Mouse (Mus musculus) E14TG2a.4 (cell line): ENCODE results near the gene Tm6sf1.

Source experiments
- H3K27me3 ChIP-seq: 2 replicates; pipeline ENCODE4 v1.6.1; 2014; ENCODE audit warnings: low read length, control low read depth; ENCODE audit not compliant: insufficient read depth
- H3K36me3 ChIP-seq: 2 replicates; pipeline ENCODE4 v1.6.1; 2014; ENCODE audit warnings: low read length, control low read depth; ENCODE audit not compliant: insufficient read depth
- H3K4me1 ChIP-seq: replicated peaks from 2 replicates; pipeline ENCODE4 v1.6.1; 2014; ENCODE audit warnings: low read depth, low read length, control low read depth
- H3K4me3 ChIP-seq: replicated peaks from 2 replicates; pipeline ENCODE4 v1.5.1; 2014; ENCODE audit warnings: mild to moderate bottlenecking, low read length
- H3K9me3 ChIP-seq: 2 replicates; pipeline ENCODE4 v1.6.1; 2014; ENCODE audit warnings: low read length, control low read depth
- CTCF ChIP-seq: conservative IDR thresholded peaks from 2 replicates; pipeline ENCODE4 v1.5.1; 2014; ENCODE audit warnings: low read length
- NANOG ChIP-seq: IDR thresholded peaks from 2 replicates; pipeline ENCODE4 v1.6.1; 2014; ENCODE audit warnings: borderline replicate concordance, low read length, mixed read lengths
- POU5F1 ChIP-seq: IDR thresholded peaks from 2 replicates; pipeline ENCODE4 v1.6.1; 2014; ENCODE audit warnings: low read length, borderline replicate concordance

Tm6sf1 gene

DNA sequence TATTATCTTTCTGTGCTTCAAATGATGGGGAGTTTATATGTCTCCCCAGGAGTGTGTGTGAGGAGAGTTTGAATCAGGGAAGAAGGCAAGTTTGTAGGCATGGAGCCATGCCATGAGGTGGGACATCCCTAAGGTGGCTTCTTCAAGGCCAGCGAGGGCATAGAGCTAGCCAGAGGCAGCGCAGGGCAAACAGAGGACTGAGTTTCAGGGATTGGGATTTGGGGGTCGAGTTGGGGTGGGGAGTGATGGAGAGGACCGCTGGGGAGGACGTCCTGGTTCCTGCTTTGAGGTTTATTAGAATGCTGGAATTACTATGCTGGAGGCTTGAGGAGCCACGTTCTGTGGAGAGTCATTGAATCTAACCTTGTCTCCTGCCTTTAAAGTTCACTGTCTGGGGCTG is 7.1 kb downstream of the Tm6sf1 start:
- Histone ChIP-seq H3K4me1 (peaks cover 46% of the 10 kb centered on the region), H3K27me3 (peaks cover 44% of the 10 kb centered on the region), H3K9me3 (no peaks in the 10 kb centered on the region), H3K36me3 (no peaks in the 10 kb centered on the region), H3K4me3 (no peak overlapping the region)
- TF ChIP-seq NANOG (no peak), CTCF (no peak)

DNA sequence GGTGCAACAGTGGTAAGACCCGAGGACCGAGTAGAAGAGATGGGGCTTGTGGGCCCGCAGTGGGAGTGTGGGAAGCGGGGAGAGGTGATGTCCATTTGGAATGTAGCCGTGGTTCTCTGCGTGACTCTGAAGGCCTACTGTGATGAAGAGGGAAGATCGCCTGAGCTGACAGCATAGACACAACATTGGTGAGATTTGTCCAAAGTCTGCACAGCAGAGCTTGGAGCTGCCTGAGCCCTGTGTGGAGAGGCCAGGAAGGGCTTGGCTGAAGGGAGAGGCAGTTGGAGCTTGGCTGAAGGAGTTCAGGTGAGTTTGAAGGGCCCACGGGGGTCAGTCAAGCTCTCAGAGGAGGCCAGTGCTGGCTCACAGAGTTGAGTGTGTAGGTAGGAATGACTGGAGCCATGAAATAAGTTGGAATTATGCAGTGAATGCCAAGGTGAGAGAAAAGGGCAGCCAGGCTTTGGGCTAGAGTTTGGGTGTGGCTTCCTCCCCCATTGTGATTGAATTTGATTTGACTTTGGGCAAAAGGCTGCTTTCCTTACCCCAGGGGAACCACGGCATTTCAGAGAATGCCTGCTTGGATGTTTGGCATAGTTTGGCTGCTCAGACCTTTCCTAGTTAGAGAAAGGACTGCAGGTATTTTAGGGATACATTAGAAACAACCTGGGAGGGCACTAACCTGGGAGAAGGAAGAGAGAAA is 8.6 kb downstream of the Tm6sf1 start:
- Histone ChIP-seq H3K9me3 (no peaks in the 10 kb centered on the region), H3K36me3 (no peaks in the 10 kb centered on the region), H3K4me3 (peak overlapping the region; percentile 39), H3K27me3 (peaks cover 29% of the 10 kb centered on the region), H3K4me1 (peaks cover 54% of the 10 kb centered on the region)
- no peak for TF ChIP-seq POU5F1
- no peak for TF ChIP-seq CTCF
- TF ChIP-seq NANOG: no peak

DNA sequence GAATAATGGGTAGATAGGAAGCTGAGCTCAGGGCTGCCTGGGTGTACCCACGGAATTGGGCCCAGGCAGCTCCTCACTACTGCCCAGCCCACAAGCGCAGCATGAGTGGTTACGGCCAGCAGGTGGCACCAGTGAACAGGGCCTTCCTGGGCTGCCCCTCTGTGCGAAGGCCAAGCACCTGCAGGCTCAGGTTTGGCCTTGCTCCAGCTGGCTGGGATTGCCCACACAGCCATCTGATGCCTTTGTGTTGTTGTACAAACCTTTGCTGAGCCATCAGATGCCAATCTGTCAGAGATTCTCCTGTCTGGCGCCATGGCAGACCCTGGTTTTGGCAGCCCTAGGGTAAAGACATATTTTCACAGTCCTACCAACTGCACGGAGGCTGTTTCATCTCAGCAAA is 9.4 kb downstream of the Tm6sf1 start:
- H3K9me3 ChIP-seq: no peaks in the 10 kb centered on the region
- TF ChIP-seq CTCF (peak; percentile 78), NANOG (no peak)

DNA sequence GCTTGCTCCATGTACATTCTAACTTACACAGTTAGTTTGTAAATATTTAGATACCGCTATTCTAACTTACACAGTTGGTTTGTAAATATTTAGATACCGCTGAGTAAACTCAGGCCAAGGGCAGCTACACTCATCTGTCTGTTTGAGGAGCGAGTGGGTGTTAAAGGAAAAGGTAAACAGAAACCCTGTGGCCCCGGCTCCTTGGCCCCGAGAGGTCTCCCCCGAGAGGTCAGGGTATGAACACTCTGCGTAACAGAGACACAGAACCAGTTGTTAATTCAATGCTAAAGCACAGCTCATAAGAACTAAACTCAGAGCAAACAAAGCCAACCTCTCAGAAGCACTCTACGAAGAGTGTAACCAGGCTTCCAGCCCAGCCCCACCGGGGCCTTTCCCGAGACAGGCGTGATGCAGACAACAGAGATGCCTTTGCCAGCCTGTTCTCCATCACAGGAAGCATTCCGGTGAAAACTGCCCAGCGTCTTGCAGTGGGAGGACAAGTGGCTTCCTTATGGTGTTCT is 13.8 kb downstream of the Tm6sf1 start:
- peaks cover 11% of the 10 kb centered on the region for H3K27me3 ChIP-seq
- no peaks in the 10 kb centered on the region for H3K36me3 ChIP-seq
- no peak overlapping the region for H3K4me3 ChIP-seq
- H3K4me1 ChIP-seq: peaks cover 32% of the 10 kb centered on the region
- H3K9me3 ChIP-seq: no peaks in the 10 kb centered on the region
- no peak for TF ChIP-seq NANOG
- no peak for TF ChIP-seq CTCF
- TF ChIP-seq POU5F1: no peak

More for the DNA sequence above, 9.4 kb downstream of the Tm6sf1 start:
- H3K27me3 ChIP-seq: peaks cover 22% of the 10 kb centered on the region
- peaks cover 54% of the 10 kb centered on the region for H3K4me1 ChIP-seq
- peak overlapping the region; percentile 39; the same call in 1 of the 2 replicates for H3K4me3 ChIP-seq
- H3K36me3 ChIP-seq: no peaks in the 10 kb centered on the region

DNA sequence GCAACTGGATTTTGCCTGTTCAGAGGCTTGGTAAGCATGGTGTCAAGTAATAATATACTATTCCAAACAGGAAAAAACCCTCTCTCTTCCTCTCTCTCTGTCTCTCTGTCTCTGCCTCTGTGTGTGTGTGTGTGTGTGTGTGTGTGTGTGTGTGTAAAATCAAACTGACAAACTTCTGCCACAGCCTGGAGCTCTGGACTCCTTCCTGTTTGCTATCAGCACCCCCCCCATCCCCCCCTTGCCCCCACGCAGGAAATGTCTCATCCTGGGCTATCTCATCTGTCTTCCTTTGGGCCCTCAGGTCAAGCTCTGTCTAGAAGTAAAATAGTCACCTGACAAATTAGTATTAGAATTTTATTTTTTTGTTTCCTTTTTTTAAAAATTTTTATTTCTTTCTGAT is 15.0 kb downstream of the Tm6sf1 start:
- H3K9me3 ChIP-seq: no peaks in the 10 kb centered on the region

DNA sequence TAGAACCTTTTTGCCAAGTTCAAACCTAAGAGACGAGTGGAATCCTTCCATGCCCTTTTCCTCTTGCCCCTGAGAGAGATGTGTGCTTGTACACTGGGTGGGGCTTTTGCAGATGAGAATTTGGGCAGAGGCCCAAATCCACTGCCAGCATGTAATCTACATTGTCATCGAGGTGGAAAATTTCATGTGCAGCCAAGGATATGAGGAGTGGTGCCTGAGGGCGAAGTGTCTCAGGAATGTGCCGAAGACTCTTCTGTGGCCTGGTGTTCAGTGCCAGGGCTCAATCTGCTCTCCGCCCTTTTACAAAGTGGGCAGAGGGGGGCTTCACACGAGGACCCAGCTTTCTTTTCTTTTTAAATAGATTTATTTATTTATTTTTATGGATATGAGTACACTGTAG is 15.8 kb downstream of the Tm6sf1 start:
- no peaks in the 10 kb centered on the region for H3K9me3 ChIP-seq
- H3K4me1 ChIP-seq: peaks cover 18% of the 10 kb centered on the region
- no peaks in the 10 kb centered on the region for H3K36me3 ChIP-seq
- no peak for TF ChIP-seq NANOG
- no peak for TF ChIP-seq CTCF
- no peak overlapping the region for H3K4me3 ChIP-seq
- H3K27me3 ChIP-seq: peaks cover 9% of the 10 kb centered on the region

More for the DNA sequence above, 15.0 kb downstream of the Tm6sf1 start:
- Histone ChIP-seq H3K4me3 (no peak overlapping the region), H3K4me1 (peaks cover 20% of the 10 kb centered on the region), H3K36me3 (no peaks in the 10 kb centered on the region), H3K27me3 (peaks cover 13% of the 10 kb centered on the region)
- no peak for TF ChIP-seq CTCF

DNA sequence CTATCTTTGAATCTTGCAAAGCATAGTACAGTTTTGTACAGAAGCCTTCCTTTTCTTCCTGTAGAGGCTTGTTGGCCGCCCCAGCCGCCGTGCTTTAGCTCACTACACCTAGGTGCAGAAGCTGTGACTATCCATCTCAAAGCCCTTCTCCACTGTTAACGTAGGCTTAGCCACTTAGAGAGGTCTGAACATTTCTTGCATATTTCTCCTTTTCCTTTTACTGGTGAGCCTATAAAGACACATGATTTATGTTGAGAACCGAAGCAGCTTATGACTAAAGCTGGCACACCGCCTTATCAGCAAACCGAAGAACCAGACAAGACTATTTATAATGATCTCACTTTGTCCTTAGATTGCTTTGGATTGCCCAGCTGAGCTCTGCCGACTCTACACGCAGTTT is 16.6 kb downstream of the Tm6sf1 start:
- H3K27me3 ChIP-seq: peaks cover 2% of the 10 kb centered on the region; the same call in 1 of the 2 replicates
- H3K9me3 ChIP-seq: no peaks in the 10 kb centered on the region
- H3K4me3 ChIP-seq: no peak overlapping the region
- TF ChIP-seq NANOG (no peak), POU5F1 (no peak), CTCF (no peak)
- peaks cover 15% of the 10 kb centered on the region for H3K4me1 ChIP-seq
- no peaks in the 10 kb centered on the region for H3K36me3 ChIP-seq

DNA sequence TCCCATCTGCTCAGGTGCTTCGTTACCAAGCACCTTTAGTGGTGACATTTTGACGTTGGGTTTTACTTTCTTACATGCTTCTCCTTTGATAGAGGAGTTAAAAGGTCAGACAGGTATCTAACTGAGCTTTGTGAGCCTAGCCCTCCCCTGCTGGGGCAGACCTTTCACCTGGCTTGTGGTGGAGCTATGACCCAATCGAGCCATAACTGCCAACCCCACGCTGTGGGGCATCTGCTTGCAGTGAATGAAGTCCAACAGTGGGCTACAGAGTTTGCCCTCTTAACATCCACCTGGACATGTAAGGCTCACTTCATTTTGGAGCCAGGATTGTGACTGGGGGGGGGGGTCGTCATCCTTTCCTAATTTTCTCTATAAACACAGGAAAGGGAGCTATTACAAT is 21.5 kb downstream of the Tm6sf1 start:
- Histone ChIP-seq H3K36me3 (no peaks in the 10 kb centered on the region), H3K27me3 (peaks cover 2% of the 10 kb centered on the region; the same call in 1 of the 2 replicates), H3K9me3 (no peaks in the 10 kb centered on the region), H3K4me3 (no peak overlapping the region), H3K4me1 (no peaks in the 10 kb centered on the region; the same call in none of the 2 replicates)
- TF ChIP-seq NANOG (no peak), POU5F1 (no peak), CTCF (no peak)

DNA sequence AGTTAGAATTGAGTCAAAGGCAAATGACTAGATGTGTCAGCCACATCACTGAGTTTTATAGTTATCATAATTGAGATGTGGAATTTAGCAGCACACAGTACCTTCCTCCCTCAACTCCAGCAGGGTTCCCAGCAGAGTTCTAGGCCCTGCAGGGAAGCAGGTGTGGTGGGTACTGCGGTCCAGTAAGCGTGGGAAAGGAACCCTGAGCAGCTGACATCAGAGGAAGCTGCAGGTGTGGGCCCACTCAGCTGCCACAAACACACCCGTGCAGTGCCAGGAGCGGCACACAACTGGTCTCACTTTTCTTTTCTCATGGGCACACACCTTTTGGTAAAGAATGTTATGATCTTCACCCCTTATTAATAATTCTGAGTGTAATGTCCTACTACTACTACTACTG is 22.0 kb downstream of the Tm6sf1 start:
- H3K27me3 ChIP-seq: peaks cover 2% of the 10 kb centered on the region; the same call in 1 of the 2 replicates
- H3K4me3 ChIP-seq: no peak overlapping the region
- H3K36me3 ChIP-seq: no peaks in the 10 kb centered on the region
- TF ChIP-seq NANOG (no peak), CTCF (no peak), POU5F1 (no peak)
- no peaks in the 10 kb centered on the region for H3K9me3 ChIP-seq
- H3K4me1 ChIP-seq: no peaks in the 10 kb centered on the region; the same call in none of the 2 replicates
